Mouse (Mus musculus) left cerebral cortex, postnatal 4 days (tissue): ENCODE data around the gene Stap2. TPM values are rescaled to one million over a fixed set of nuclear protein-coding genes. Genes with fewer than 3 reads are reported as not detected.

ENCODE experiments used
- total RNA-seq, 2 experiments: library from RNA; stranded (reverse); gene quantifications; 2 replicates each; pipeline ENCODE4 v1.2.3; 2021

Stap2 gene
- total RNA-seq, 2 experiments from 2014 or later: 3.8 to 4.6 TPM

Other genes with a start within 250 kb of the Stap2 start
- 1 to 10 TPM; 8.7 to 9.1 TPM for gene Zfp119a, start 126.7 kb downstream of the Stap2 start, total RNA-seq
- 10 to 100 TPM; 10.8 to 11.4 TPM for gene Zfp959, start 113.5 kb downstream of the Stap2 start, total RNA-seq
- gene Zfp119b, start 56.1 kb downstream of the Stap2 start, total RNA-seq: 1 to 10 TPM; 4.4 to 5.7 TPM
- 1 to 10 TPM; 4.9 to 5.9 TPM for gene Ebi3, start 52.9 kb downstream of the Stap2 start, total RNA-seq
- gene Yju2, start 46.5 kb downstream of the Stap2 start, total RNA-seq: 10 to 100 TPM; 16.7 to 18.2 TPM
- gene Shd, start 35.1 kb downstream of the Stap2 start, total RNA-seq: 100 to 1,000 TPM in 1 of 2 experiments, 10 to 100 TPM in 1; 99.6 to 101 TPM
- 100 to 1,000 TPM; 110 to 119 TPM for gene Fsd1, start 19.1 kb downstream of the Stap2 start, total RNA-seq
- 100 to 1,000 TPM in 1 of 2 experiments, 10 to 100 TPM in 1; 92.6 to 121 TPM for gene Mpnd, start 127 bp upstream of the Stap2 start, total RNA-seq
- 10 to 100 TPM; 53.6 to 55.3 TPM for gene Sh3gl1, start 31.1 kb upstream of the Stap2 start, total RNA-seq
- gene Chaf1a, start 34.9 kb upstream of the Stap2 start, total RNA-seq: 1 to 10 TPM; 6.8 to 8.8 TPM
- gene Ubxn6, start 69.4 kb upstream of the Stap2 start, total RNA-seq: 10 to 100 TPM; 69.1 to 78.9 TPM
- 100 to 1,000 TPM; 109 to 117 TPM for gene Hdgfl2, start 74.0 kb upstream of the Stap2 start, total RNA-seq
- under 1 TPM; 0.20 to 0.24 TPM for gene Plin4, start 104.2 kb upstream of the Stap2 start, total RNA-seq
- 1 to 10 TPM; 1.2 to 1.9 TPM for gene Plin5, start 112.0 kb upstream of the Stap2 start, total RNA-seq
- gene Lrg1, start 116.4 kb upstream of the Stap2 start, total RNA-seq: not detected
- gene Sema6b, start 134.8 kb upstream of the Stap2 start, total RNA-seq: 10 to 100 TPM; 91.1 to 95.7 TPM
- 10 to 100 TPM; 11.1 TPM for gene Tnfaip8l1, start 156.9 kb upstream of the Stap2 start, total RNA-seq
- 10 to 100 TPM; 45.9 to 47.6 TPM for gene Mydgf, start 178.3 kb upstream of the Stap2 start, total RNA-seq
- gene Dpp9, start 213.3 kb upstream of the Stap2 start, total RNA-seq: 10 to 100 TPM; 48.9 to 50.2 TPM